Comparison of ENCODE assay signal across 8 mouse cellular contexts in genomic region chr14:46723828-46724227, GRCm38 (mm10). TPM values are rescaled to one million over a fixed set of nuclear protein-coding genes. Genes with fewer than 3 reads are reported as not detected.
A peak's percentile ranks its signal among the peaks of the same experiment; 100 is the strongest.
DNase-seq lines count a peak whose midpoint lies in the region; ATAC-seq and TF ChIP-seq lines count a peak whose summit lies in the region.

No protein-coding gene starts in this region.

- H3K4me2 ChIP-seq in kidney, postnatal 0 days (ENCODE audit: low read length): no peak overlapping the region
- H3K4me2 ChIP-seq in stomach, embryonic 14.5 days (replicated peaks; ENCODE audit: low read depth, low read length): no peak overlapping the region

- H3K9me3 ChIP-seq in MEL (replicated peaks; ENCODE audit: insufficient read depth, low read length): no peaks in the 10 kb centered on the region
- no peaks in the 10 kb centered on the region for H3K9me3 ChIP-seq in kidney, postnatal 0 days (replicated peaks; ENCODE audit: low read length)
- H3K9me3 ChIP-seq in stomach, embryonic 14.5 days (ENCODE audit: control insufficient read depth, low read depth, low read length): no peaks in the 10 kb centered on the region

- no peaks in the 10 kb centered on the region for H3K36me3 ChIP-seq in MEL (ENCODE audit: control insufficient read depth in 1 of 2, insufficient read depth in 2 of 2, low read length in 2 of 2)
- H3K36me3 ChIP-seq in kidney, postnatal 0 days (ENCODE audit: insufficient read depth, low read length): no peaks in the 10 kb centered on the region
- H3K36me3 ChIP-seq in stomach, embryonic 14.5 days (ENCODE audit: control insufficient read depth, insufficient read depth, low read length): no peaks in the 10 kb centered on the region

- TF ChIP-seq POLR2A in MEL (IDR thresholded peaks at IDR 0.05; ENCODE audit: control insufficient read depth in 1 of 2, insufficient read depth in 1 of 2, low read depth in 1 of 2, low read length in 2 of 2, poor library complexity in 1 of 2): no peak

- peak; percentile 97 for TF ChIP-seq RAD21 in MEL (IDR thresholded peaks at IDR 0.05; ENCODE audit: low read depth, low read length)

- ATAC-seq in kidney, postnatal 0 days (replicated peaks; ENCODE audit: low FRiP score, low read depth): no peak
- ATAC-seq in stomach, embryonic 14.5 days (ENCODE audit: insufficient number of reproducible peaks, insufficient read depth, low FRiP score, low read depth): peak; percentile 53; the same call in 1 of the 2 replicates

- TF ChIP-seq EP300 in MEL (IDR thresholded peaks at IDR 0.05; ENCODE audit: low read depth in 1 of 2, low read length in 2 of 2): no peak

- 12% methylated on average over 3 of the region's 3 CpGs for WGBS in kidney, postnatal 0 days
- 35% methylated on average over 3 of the region's 3 CpGs for WGBS in stomach, embryonic 14.5 days

- H3K4me3 ChIP-seq in MEL (ENCODE audit: control insufficient read depth in 1 of 2, insufficient read depth in 1 of 2, low read depth in 2 of 2, low read length in 2 of 2): no peak overlapping the region
- H3K4me3 ChIP-seq in kidney, postnatal 0 days (replicated peaks; ENCODE audit: low read depth, low read length): no peak overlapping the region
- no peak overlapping the region for H3K4me3 ChIP-seq in stomach, embryonic 14.5 days (ENCODE audit: low read depth, low read length)

- no peaks in the 10 kb centered on the region for H3K4me1 ChIP-seq in MEL (ENCODE audit: control insufficient read depth in 1 of 2, insufficient read depth in 2 of 2, low read length in 2 of 2)
- H3K4me1 ChIP-seq in kidney, postnatal 0 days (replicated peaks; ENCODE audit: insufficient read depth, low read length): 0 out of 2 replicates have a peak, but pooled peaks cover 7% of the 10 kb centered on the region
- H3K4me1 ChIP-seq in stomach, embryonic 14.5 days (ENCODE audit: control insufficient read depth, insufficient read depth, low read length): 0 out of 2 replicates have a peak, but pooled peaks cover 4% of the 10 kb centered on the region

- peak; percentile 17 for DNase-seq in layer of hippocampus, adult 11-12 months (ENCODE audit: low spot score)
- no peak for DNase-seq in layer of hippocampus, postnatal 25 days (ENCODE audit: extremely low spot score in 1 of 2, low spot score in 1 of 2)
- peak; percentile 62 for DNase-seq in MEL (ENCODE audit: low read depth, low spot score)
- peak; percentile 50 for DNase-seq in embryo, embryonic 11.5 days (ENCODE audit: low read depth, low spot score)
- DNase-seq in kidney, postnatal 0 days (ENCODE audit: low spot score): peak; percentile 93
- no peak for DNase-seq in spleen, postnatal 14 days (ENCODE audit: low spot score in 2 of 2)
- no peak for DNase-seq in B cell, adult 2 months

- TF ChIP-seq CTCF in MEL (IDR thresholded peaks at IDR 0.05 in 2 of 3, conservative IDR thresholded peaks at IDR 0.05 in 1 of 3; ENCODE audit: control insufficient read depth in 1 of 3, insufficient read depth in 1 of 3, low read depth in 2 of 3, low read length in 3 of 3, poor library complexity in 1 of 3, severe bottlenecking in 1 of 3): peak; percentile 8 to 84 (median 54); a peak in 5 of 6 replicates
- peak; percentile 81 for TF ChIP-seq CTCF in kidney, postnatal 0 days (IDR thresholded peaks at IDR 0.05; ENCODE audit: low read depth)

- no peak overlapping the region for H3K9ac ChIP-seq in MEL (ENCODE audit: control insufficient read depth, low read depth, low read length, poor library complexity, severe bottlenecking)
- no peak overlapping the region for H3K9ac ChIP-seq in kidney, postnatal 0 days (ENCODE audit: low read depth, low read length)
- no peak overlapping the region for H3K9ac ChIP-seq in stomach, embryonic 14.5 days (replicated peaks; ENCODE audit: low read depth, low read length)

- no peak overlapping the region for H3K27ac ChIP-seq in MEL (ENCODE audit: control insufficient read depth, low read depth, low read length)
- H3K27ac ChIP-seq in kidney, postnatal 0 days: no peak overlapping the region
- no peak overlapping the region for H3K27ac ChIP-seq in stomach, embryonic 14.5 days (ENCODE audit: low read length)

- H3K79me2 ChIP-seq in MEL (ENCODE audit: control insufficient read depth, insufficient read depth, low read length, poor library complexity): no peaks in the 10 kb centered on the region

- no peaks in the 10 kb centered on the region; a peak in 1 of 4 replicates for H3K27me3 ChIP-seq in MEL (ENCODE audit: control insufficient read depth in 1 of 2, insufficient read depth in 2 of 2, low read length in 2 of 2)
- no peaks in the 10 kb centered on the region for H3K27me3 ChIP-seq in kidney, postnatal 0 days (ENCODE audit: insufficient read depth, low read length)
- H3K27me3 ChIP-seq in stomach, embryonic 14.5 days (ENCODE audit: control insufficient read depth, insufficient read depth, low read length): no peaks in the 10 kb centered on the region

TF ChIP-seq in MEL, 35 proteins besides CTCF, POLR2A, EP300 and RAD21:
- TF ChIP-seq ZC3H11A (IDR thresholded peaks at IDR 0.05; ENCODE audit: low read depth, low read length) (peak; percentile 83), SMC3 (IDR thresholded peaks at IDR 0.05; ENCODE audit: low read depth, low read length) (peak; percentile 73), ZMIZ1 (IDR thresholded peaks at IDR 0.05; ENCODE audit: low read depth, low read length) (no peak)

RNA-seq across cellular contexts. Expression of gene Cdkn3, which starts 36.5 kb away (rescaled TPM):
- total RNA-seq in layer of hippocampus, postnatal 25 days (2021): under 1 TPM; 0.49 to 0.68 TPM
- 15.7 and 17.6 TPM in 2 replicates for total RNA-seq in MEL (2012; rRNA removed)
- 10 to 100 TPM in 1 of 2 experiments, not detected in 1; 19.6 TPM for polyA plus RNA-seq in MEL (2012; ENCODE audit: insufficient read depth in 1 of 2, insufficient read length in 2 of 2, low read depth in 1 of 2, low replicate concordance in 2 of 2, missing spikeins in 1 of 2)
- 38.0 and 44.0 TPM in 2 replicates for polyA plus RNA-seq in kidney, postnatal 0 days (2015; fragmentation: Nextera tagmentation; extraction: Ambion mirVana)
- polyA plus RNA-seq in stomach, embryonic 14.5 days (2014; fragmentation: Nextera tagmentation; extraction: Ambion mirVana): 49.7 and 60.1 TPM in 2 replicates

Comparison
In these comparisons a context has a peak if more than half of its experiments do, and no peak if none do; other contexts are left out.
1. DNase-seq: peak in layer of hippocampus, adult 11-12 months (single experiment), MEL (single experiment), embryo, embryonic 11.5 days (single experiment) and kidney, postnatal 0 days (single experiment); none in layer of hippocampus, postnatal 25 days (0 of 2), spleen, postnatal 14 days (0 of 2) and B cell, adult 2 months (0 of 2).